ENCODE assay signal across 8 mouse cellular contexts in genomic region chr11:21371122-21371806, GRCm38 (mm10). TPM values are rescaled to one million over a fixed set of nuclear protein-coding genes. Genes with fewer than 3 reads are reported as not detected.
DNase-seq lines count a peak whose midpoint lies in the region; ATAC-seq lines count a peak whose summit lies in the region.

Ugp2 (minus strand) TSS chr11:21371201.

- peak; percentile 98 for ATAC-seq in activated CD4-positive, CD25-positive, alpha-beta regulatory T cell, adult 4 months
- peak; percentile 94 for ATAC-seq in megakaryocyte progenitor cell, adult 5-6 weeks (replicated peaks; ENCODE audit: poor library complexity)

- DNase-seq in cerebellum, postnatal 4 days (ENCODE audit: low spot score in 2 of 2), result peak; percentile 97 to 98
- peak; percentile 99 for DNase-seq in gastrocnemius, postnatal 10 days
- peak; percentile 97 for DNase-seq in induced T-regulatory cell, adult 2 months (ENCODE audit: low read depth)
- peak; percentile 91 to 98 for DNase-seq in left cerebral cortex, adult 9 months (ENCODE audit: low spot score in 2 of 2)
- peak; percentile 97 to 98 for DNase-seq in right cerebral cortex, postnatal 36 days (ENCODE audit: low spot score in 2 of 2)
- peak; percentile 98 for DNase-seq in yolk sac, embryonic 10.5 days (ENCODE audit: low spot score)

RNA-seq across cellular contexts. Expression of gene Ugp2, which starts in this region (rescaled TPM):
- 10 to 100 TPM; 32.9 to 39.7 TPM for polyA plus RNA-seq in activated CD4-positive, CD25-positive, alpha-beta regulatory T cell, adult 4 months (2017; shearing (Covaris generic))
- 100 to 1,000 TPM; 290 to 306 TPM for total RNA-seq in gastrocnemius, postnatal 10 days (2021)
- total RNA-seq in megakaryocyte progenitor cell, adult 5-6 weeks (2015), result 63.3 and 64.7 TPM in 2 replicates
- 55.0 and 72.3 TPM in 2 replicates for total RNA-seq in megakaryocyte progenitor cell, adult 5-6 weeks (2017)

Comparison
In these comparisons a context has a peak if more than half of its experiments do, and no peak if none do; other contexts are left out.
1. Peak in every context shown above with its lines: DNase-seq and ATAC-seq.